7 mouse cellular contexts compared by ENCODE assay signal in genomic region chr13:73260354-73261035, GRCm38 (mm10). TPM values are rescaled to one million over a fixed set of nuclear protein-coding genes. Genes with fewer than 3 reads are reported as not detected.
DNase-seq lines count a peak whose midpoint lies in the region; ATAC-seq lines count a peak whose summit lies in the region.

Gene Irx4, plus strand, starts transcription at chr13:73260479.

- no peak for ATAC-seq in embryonic facial prominence, embryonic 15.5 days (ENCODE audit: insufficient number of reproducible peaks, low FRiP score, low TSS enrichment, low read depth)
- no peak for ATAC-seq in midbrain, embryonic 12.5 days (ENCODE audit: low FRiP score, low read depth)

- WGBS in embryonic facial prominence, embryonic 15.5 days: under 1% methylated on average over 65 of the region's 86 CpGs
- under 1% methylated on average over 83 of the region's 86 CpGs for WGBS in hindbrain, embryonic 10.5 days
- WGBS in midbrain, embryonic 12.5 days: under 1% methylated on average over 72 of the region's 86 CpGs

- H3K9me3 ChIP-seq in embryonic facial prominence, embryonic 15.5 days (replicated peaks): no peaks in the 10 kb centered on the region
- H3K9me3 ChIP-seq in hindbrain, embryonic 10.5 days: no peaks in the 10 kb centered on the region
- no peaks in the 10 kb centered on the region for H3K9me3 ChIP-seq in midbrain, embryonic 12.5 days

- peaks cover 32% of the 10 kb centered on the region for H3K4me1 ChIP-seq in embryonic facial prominence, embryonic 15.5 days
- peaks cover 60% of the 10 kb centered on the region for H3K4me1 ChIP-seq in hindbrain, embryonic 10.5 days (replicated peaks)
- H3K4me1 ChIP-seq in midbrain, embryonic 12.5 days: peaks cover 40% of the 10 kb centered on the region

- DNase-seq in R1 (ENCODE audit: low read depth, low spot score) (peak; percentile 19), MN1 (ENCODE audit: low spot score) (no peak)
- DNase-seq in hindbrain, embryonic 10.5 days (ENCODE audit: low spot score): peak; percentile 44
- no peak for DNase-seq in T-cell, adult 2 months (ENCODE audit: low spot score)
- no peak for DNase-seq in urinary bladder, postnatal 4 days (ENCODE audit: low spot score in 2 of 2)

- peak within 1 kb of the TSS; percentile 28; the same call in 1 of the 2 replicates for H3K9ac ChIP-seq in embryonic facial prominence, embryonic 15.5 days
- H3K9ac ChIP-seq in midbrain, embryonic 12.5 days (replicated peaks): 0 out of 2 replicates have a peak within 1 kb of the TSS, but pooled peaks have one; percentile 34

- H3K4me2 ChIP-seq in embryonic facial prominence, embryonic 15.5 days (replicated peaks): peak within 1 kb of the TSS; percentile 71
- H3K4me2 ChIP-seq in midbrain, embryonic 12.5 days (replicated peaks): peak within 1 kb of the TSS; percentile 63

- H3K4me3 ChIP-seq in embryonic facial prominence, embryonic 15.5 days (replicated peaks): peak within 1 kb of the TSS; percentile 49
- peak within 1 kb of the TSS; percentile 61 for H3K4me3 ChIP-seq in hindbrain, embryonic 10.5 days
- H3K4me3 ChIP-seq in midbrain, embryonic 12.5 days: peak within 1 kb of the TSS; percentile 44

- peak within 1 kb of the TSS; percentile 44; the same call in 1 of the 2 replicates for H3K27ac ChIP-seq in embryonic facial prominence, embryonic 15.5 days (replicated peaks)
- peak within 1 kb of the TSS; percentile 75 for H3K27ac ChIP-seq in hindbrain, embryonic 10.5 days
- H3K27ac ChIP-seq in midbrain, embryonic 12.5 days (replicated peaks): no peak within 1 kb of the TSS

- H3K27me3 ChIP-seq in embryonic facial prominence, embryonic 15.5 days: peaks cover 85% of the 10 kb centered on the region
- peaks cover 99% of the 10 kb centered on the region for H3K27me3 ChIP-seq in hindbrain, embryonic 10.5 days (ENCODE audit: insufficient read depth, poor library complexity, severe bottlenecking)
- peaks cover 95% of the 10 kb centered on the region for H3K27me3 ChIP-seq in midbrain, embryonic 12.5 days

- no peaks in the 10 kb centered on the region for H3K36me3 ChIP-seq in embryonic facial prominence, embryonic 15.5 days
- H3K36me3 ChIP-seq in hindbrain, embryonic 10.5 days: no peaks in the 10 kb centered on the region
- no peaks in the 10 kb centered on the region for H3K36me3 ChIP-seq in midbrain, embryonic 12.5 days

RNA-seq across cellular contexts. Expression of gene Irx4, which starts in this region (rescaled TPM):
- 17.5 and 19.3 TPM in 2 replicates for polyA plus RNA-seq in embryonic facial prominence, embryonic 15.5 days (2015; fragmentation: Nextera tagmentation; extraction: Ambion mirVana)
- polyA plus RNA-seq in hindbrain, embryonic 10.5 days (2016; fragmentation: Nextera tagmentation; extraction: Ambion mirVana): 5.4 and 8.0 TPM in 2 replicates
- polyA plus RNA-seq in midbrain, embryonic 12.5 days (2016; fragmentation: Nextera tagmentation; extraction: Ambion mirVana): 0.85 and 1.5 TPM in 2 replicates

Comparison
In these comparisons a context has a peak if more than half of its experiments do, and no peak if none do; other contexts are left out.
1. DNase-seq: peak in R1 (single experiment) and hindbrain, embryonic 10.5 days (single experiment); none in T-cell, adult 2 months (single experiment), urinary bladder, postnatal 4 days (0 of 2) and MN1 (single experiment).
2. Peak in every context shown above with its lines, with median percentiles within 50 percentile points of each other: H3K4me3 ChIP-seq.